Mouse (Mus musculus): ENCODE results near the gene Wnt3a.

DNA sequence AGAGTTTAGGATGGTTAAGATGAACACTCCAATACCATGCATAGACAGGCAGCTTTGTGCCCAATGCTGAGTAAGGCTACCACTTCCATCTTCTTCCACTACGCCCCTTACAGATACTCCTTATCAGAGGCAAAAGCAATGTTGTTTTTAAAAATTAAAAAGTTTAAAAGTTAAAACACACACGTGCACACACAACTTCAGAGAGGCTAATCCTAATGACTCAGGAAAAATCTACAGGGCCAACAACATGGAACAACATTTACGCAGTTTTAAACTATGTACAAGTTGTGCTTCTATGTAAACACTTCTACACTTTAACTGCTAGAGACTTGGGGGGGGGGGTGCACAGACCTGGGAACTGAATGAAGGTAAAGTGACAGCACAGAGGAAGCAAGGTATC, 66.5 kb downstream of the Wnt3a start:
- TF ChIP-seq POLR2A (IDR thresholded peaks at IDR 0.05; ENCODE audit: low read depth, low read length) (no peak), CTCF (conservative IDR thresholded peaks at IDR 0.05; ENCODE audit: insufficient read depth, insufficient read length, low read depth, low read length) (no peak)
